Mouse (Mus musculus) ES-E14 (cell line): Measurements from ENCODE around the gene Serpinb1a. TPM values are rescaled to one million over a fixed set of nuclear protein-coding genes. Genes with fewer than 3 reads are reported as not detected.

ENCODE experiments used
- DNase-seq: peaks from one replicate; pipeline ENCODE4 v3.0.0-alpha.2; 2013; ENCODE audit warnings: low read depth, low spot score
- H3K27ac ChIP-seq: 2 replicates; pipeline ENCODE4 v1.5.1; 2012; ENCODE audit warnings: low read depth, mild to moderate bottlenecking, low read length, moderate library complexity, mixed read lengths; ENCODE audit not compliant: poor library complexity, insufficient read depth, severe bottlenecking
- H3K36me3 ChIP-seq: 2 replicates; pipeline ENCODE4 v1.6.1; 2012; ENCODE audit warnings: mild to moderate bottlenecking, low read length, moderate library complexity, mixed read lengths; ENCODE audit not compliant: control insufficient read depth, poor library complexity, insufficient read depth, severe bottlenecking
- H3K4me1 ChIP-seq, 2 experiments: fragments of 150-350 bp in 1 of 2; sonication (generic) in 1 of 2; 2 replicates each; pipeline ENCODE4 v1.6.1; 2012; ENCODE audit warnings: low read length in 2 of 2, mild to moderate bottlenecking in 1 of 2, mixed read lengths in 1 of 2; ENCODE audit not compliant: control insufficient read depth in 2 of 2, insufficient read depth in 2 of 2, poor library complexity in 1 of 2
- H3K4me3 ChIP-seq, 2 experiments: fragments of 150-350 bp in 1 of 2; sonication (generic) in 1 of 2; 2 replicates each; pipeline ENCODE4 v1.5.1; 2012; ENCODE audit warnings: low read length in 2 of 2, low read depth in 1 of 2, mild to moderate bottlenecking in 1 of 2, mixed read lengths in 1 of 2; ENCODE audit not compliant: insufficient read depth in 1 of 2, poor library complexity in 1 of 2, severe bottlenecking in 1 of 2
- H3K9ac ChIP-seq: 2 replicates; pipeline ENCODE4 v1.6.1; 2012; ENCODE audit warnings: low read depth, mild to moderate bottlenecking, low read length, mixed read lengths; ENCODE audit not compliant: poor library complexity, insufficient read depth, severe bottlenecking
- H3K9me3 ChIP-seq: fragments of 150-350 bp; sonication (generic); 2 replicates; pipeline ENCODE4 v1.6.1; 2012; ENCODE audit warnings: low read depth, mild to moderate bottlenecking, low read length; ENCODE audit not compliant: control insufficient read depth, insufficient read depth
- CHD2 ChIP-seq: IDR thresholded peaks from 2 replicates; pipeline ENCODE4 v1.6.1; 2014; ENCODE audit warnings: mild to moderate bottlenecking, low read depth, low read length, inconsistent platforms
- HCFC1 ChIP-seq: IDR thresholded peaks from 2 replicates; pipeline ENCODE4 v1.6.1; 2012; ENCODE audit warnings: low read length, inconsistent platforms, borderline replicate concordance; ENCODE audit not compliant: insufficient read depth
- MAFK ChIP-seq: IDR thresholded peaks from 2 replicates; pipeline ENCODE4 v1.6.1; 2014; ENCODE audit warnings: mild to moderate bottlenecking, low read depth, low read length, inconsistent platforms; ENCODE audit not compliant: insufficient read depth
- ZC3H11A ChIP-seq: IDR thresholded peaks from 2 replicates; pipeline ENCODE4 v1.6.1; 2012; ENCODE audit warnings: low read depth, mild to moderate bottlenecking, inconsistent platforms, low read length, borderline replicate concordance
- ZNF384 ChIP-seq: IDR thresholded peaks from 2 replicates; pipeline ENCODE4 v1.6.1; 2012; ENCODE audit warnings: low read depth, low read length, inconsistent platforms
- in situ Hi-C, 2 experiments: fragments of 600-800 bp; cut with MboI; formaldehyde crosslinking; loops; one replicate each; pipeline ENCODE4 v1.15.1; 2025; ENCODE audit warnings: low sequenced_read_pairs in 2 of 2, inconsistent platforms in 1 of 2; ENCODE audit not compliant: unreplicated experiment in 2 of 2
- total RNA-seq: library from RNA; depleted of rRNA; stranded (reverse); fragments of 300-350 nt; gene quantifications from 2 replicates; pipeline ENCODE4 v1.2.3, GENCODE M21; 2012

Serpinb1a gene
- total RNA-seq, 1 experiment: 2.2 TPM

GRCm38 (mm10) chr13:32803701-32804345, 47.2 kb downstream of the Serpinb1a start:
- H3K9me3 ChIP-seq: no peaks in the 10 kb centered on the region
- no peak overlapping the region for H3K4me3 ChIP-seq
- no peak overlapping the region for H3K9ac ChIP-seq
- in situ Hi-C loops: no loop called here
- H3K36me3 ChIP-seq: peaks cover 4% of the 10 kb centered on the region; the same call in 1 of the 2 replicates
- no peak for DNase-seq
- TF ChIP-seq HCFC1 (no peak), MAFK (no peak), ZC3H11A (no peak), CHD2 (no peak), ZNF384 (no peak)
- H3K4me1 ChIP-seq: peaks cover 2 to 5% of the 10 kb centered on the region in 2 experiments; a peak in 2 of 4 replicates
- H3K27ac ChIP-seq: no peak overlapping the region

- in situ Hi-C loops: no loop called here
- TF ChIP-seq ZNF384 (no peak), MAFK (no peak), ZC3H11A (no peak), CHD2 (no peak), HCFC1 (no peak)
- no peak within 1 kb of the TSS for H3K27ac ChIP-seq
- no peak for DNase-seq
- H3K9ac ChIP-seq: peak within 1 kb of the TSS; percentile 88
- peaks cover 4% of the 10 kb centered on the region; the same call in 1 of the 2 replicates for H3K36me3 ChIP-seq
- H3K4me3 ChIP-seq: peak within 1 kb of the TSS; percentile 79 to 83
- no peaks in the 10 kb centered on the region for H3K9me3 ChIP-seq
- peaks cover 2 to 5% of the 10 kb centered on the region in 2 experiments; a peak in 2 of 4 replicates for H3K4me1 ChIP-seq
Observed at GRCm38 (mm10) chr13:32802259-32803081, 48.5 kb downstream of the Serpinb1a start, which contains the start of gene D930007J09Rik. D930007J09Rik (minus strand) TSS chr13:32802849.

DNA sequence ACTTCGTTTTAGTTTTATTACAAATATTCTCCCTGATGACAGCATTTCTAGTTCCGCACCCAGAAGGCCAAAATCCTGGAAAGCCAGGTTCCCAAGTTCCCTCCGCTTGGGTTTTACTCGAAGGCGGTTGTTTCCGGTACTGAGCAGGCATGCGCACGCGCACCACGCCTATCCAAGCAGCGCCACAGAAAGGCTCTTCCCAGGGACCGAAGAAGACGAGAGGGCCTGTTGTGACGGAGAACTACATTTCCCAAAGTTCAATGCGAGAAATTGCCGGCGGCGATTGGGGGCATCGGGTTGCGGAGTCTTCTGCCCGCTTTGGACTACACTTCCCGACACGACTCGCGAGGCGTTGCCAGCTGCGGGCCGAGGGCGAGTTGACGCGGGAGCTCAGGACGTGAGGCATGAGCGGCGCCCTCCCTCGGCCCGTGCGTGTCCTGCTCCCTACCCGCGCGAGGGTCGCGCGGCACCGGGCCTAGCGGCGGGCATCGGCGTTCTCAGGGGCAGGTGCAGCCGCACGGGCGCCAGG, 49.2 kb downstream of the Serpinb1a start, which contains the start of gene Wrnip1:
Gene Wrnip1 (plus strand): TSS at position 346 of the 529 bp plus-strand sequence.
- Histone ChIP-seq H3K27ac (no peak within 1 kb of the TSS), H3K4me1 (peaks cover under 1 to 2% of the 10 kb centered on the region in 2 experiments; a peak in 1 of 4 replicates), H3K9ac (peak within 1 kb of the TSS; percentile 88), H3K4me3 (peak within 1 kb of the TSS; percentile 79 to 83), H3K9me3 (no peaks in the 10 kb centered on the region), H3K36me3 (peaks cover under 1% of the 10 kb centered on the region; the same call in 1 of the 2 replicates)
- TF ChIP-seq ZC3H11A: no peak
- no peak for TF ChIP-seq MAFK
- peak; percentile 85 for TF ChIP-seq CHD2
- peak; percentile 95 for TF ChIP-seq HCFC1
- TF ChIP-seq ZNF384: no peak
- in situ Hi-C loops: no loop called here
- peak; percentile 99 for DNase-seq

GRCm38 (mm10) chr13:32800859-32801258, 50.1 kb downstream of the Serpinb1a start:
- Histone ChIP-seq H3K9me3 (no peaks in the 10 kb centered on the region), H3K27ac (no peak overlapping the region), H3K4me1 (no peaks in the 10 kb centered on the region), H3K4me3 (peak overlapping the region in 1 of 2 experiments; percentile 52; a peak in 1 of 4 replicates), H3K36me3 (no peaks in the 10 kb centered on the region; the same call in 1 of the 2 replicates), H3K9ac (no peak overlapping the region)
- TF ChIP-seq ZNF384 (no peak), HCFC1 (no peak), ZC3H11A (no peak), CHD2 (no peak), MAFK (no peak)
- DNase-seq: no peak
- in situ Hi-C loops: no loop called here
